Mouse (Mus musculus): ENCODE data around the gene Slf2. TPM values are rescaled to one million over a fixed set of nuclear protein-coding genes. Genes with fewer than 3 reads are reported as not detected.
A peak's percentile ranks its signal among the peaks of the same experiment; 100 is the strongest.

The Slf2 gene
- polyA plus RNA-seq, 1 experiment from 2014 or later: 54.1 TPM

GRCm38 (mm10) chr19:44982477-44983115 is 51.6 kb downstream of the Slf2 start:
- Histone ChIP-seq H3K4me1 (replicated peaks; ENCODE audit: control insufficient read depth, insufficient read depth, low read length) (no peaks in the 10 kb centered on the region), H3K9ac (ENCODE audit: low read length) (no peak overlapping the region), H3K4me2 (ENCODE audit: low read length) (no peak overlapping the region; the same call in 1 of the 2 replicates), H3K27me3 (replicated peaks; ENCODE audit: control insufficient read depth, insufficient read depth, low read length) (no peaks in the 10 kb centered on the region), H3K36me3 (ENCODE audit: control insufficient read depth, insufficient read depth, low read length) (peaks cover 62% of the 10 kb centered on the region), H3K4me3 (ENCODE audit: low read depth, low read length) (no peak overlapping the region), H3K27ac (ENCODE audit: low read depth) (peak overlapping the region; percentile 40; the same call in 1 of the 2 replicates), H3K9me3 (ENCODE audit: control insufficient read depth, low read length) (no peaks in the 10 kb centered on the region)
- ATAC-seq (replicated peaks; ENCODE audit: low FRiP score, low TSS enrichment, low read depth): 0 out of 2 replicates have a peak, but pooled peaks have one; percentile 32
- DNase-seq (ENCODE audit: low spot score): no peak
- WGBS: 58% methylated on average over 7 of the region's 7 CpGs

GRCm38 (mm10) chr19:44983366-44983765 is 52.4 kb downstream of the Slf2 start:
- WGBS: 88% methylated on average over 6 of the region's 6 CpGs
- DNase-seq (ENCODE audit: low spot score) (no peak), ATAC-seq (replicated peaks; ENCODE audit: low FRiP score, low TSS enrichment, low read depth) (no peak)
- Histone ChIP-seq H3K4me1 (replicated peaks; ENCODE audit: control insufficient read depth, insufficient read depth, low read length) (peaks cover 3% of the 10 kb centered on the region; the same call in 1 of the 2 replicates), H3K9ac (ENCODE audit: low read length) (no peak overlapping the region), H3K4me3 (ENCODE audit: low read depth, low read length) (no peak overlapping the region), H3K27me3 (replicated peaks; ENCODE audit: control insufficient read depth, insufficient read depth, low read length) (no peaks in the 10 kb centered on the region), H3K36me3 (ENCODE audit: control insufficient read depth, insufficient read depth, low read length) (peaks cover 55% of the 10 kb centered on the region), H3K4me2 (ENCODE audit: low read length) (no peak overlapping the region), H3K9me3 (ENCODE audit: control insufficient read depth, low read length) (no peaks in the 10 kb centered on the region), H3K27ac (ENCODE audit: low read depth) (peak overlapping the region; percentile 40; the same call in 1 of the 2 replicates)

- Histone ChIP-seq H3K36me3 (ENCODE audit: control insufficient read depth, insufficient read depth, low read length) (peaks cover 44% of the 10 kb centered on the region), H3K4me3 (ENCODE audit: low read depth, low read length) (no peak overlapping the region), H3K27me3 (replicated peaks; ENCODE audit: control insufficient read depth, insufficient read depth, low read length) (no peaks in the 10 kb centered on the region), H3K4me1 (replicated peaks; ENCODE audit: control insufficient read depth, insufficient read depth, low read length) (peaks cover 7% of the 10 kb centered on the region; the same call in 1 of the 2 replicates), H3K9ac (ENCODE audit: low read length) (no peak overlapping the region), H3K4me2 (ENCODE audit: low read length) (no peak overlapping the region), H3K27ac (ENCODE audit: low read depth) (no peak overlapping the region), H3K9me3 (ENCODE audit: control insufficient read depth, low read length) (no peaks in the 10 kb centered on the region)
- 89% methylated on average over 4 of the region's 4 CpGs for WGBS
- no peak for DNase-seq (ENCODE audit: low spot score)
- ATAC-seq (replicated peaks; ENCODE audit: low FRiP score, low TSS enrichment, low read depth): no peak
Observed at GRCm38 (mm10) chr19:44984420-44984819, 53.5 kb downstream of the Slf2 start.

- peaks cover 36% of the 10 kb centered on the region for H3K36me3 ChIP-seq (ENCODE audit: control insufficient read depth, insufficient read depth, low read length)
- H3K27ac ChIP-seq (ENCODE audit: low read depth): peak overlapping the region; percentile 36
- H3K27me3 ChIP-seq (replicated peaks; ENCODE audit: control insufficient read depth, insufficient read depth, low read length): no peaks in the 10 kb centered on the region
- H3K9me3 ChIP-seq (ENCODE audit: control insufficient read depth, low read length): no peaks in the 10 kb centered on the region
- no peak overlapping the region for H3K4me3 ChIP-seq (ENCODE audit: low read depth, low read length)
- WGBS: 43% methylated on average over 5 of the region's 5 CpGs
- no peak overlapping the region for H3K9ac ChIP-seq (ENCODE audit: low read length)
- peaks cover 14% of the 10 kb centered on the region for H3K4me1 ChIP-seq (replicated peaks; ENCODE audit: control insufficient read depth, insufficient read depth, low read length)
- no peak for ATAC-seq (replicated peaks; ENCODE audit: low FRiP score, low TSS enrichment, low read depth)
- H3K4me2 ChIP-seq (ENCODE audit: low read length): no peak overlapping the region
- no peak for DNase-seq (ENCODE audit: low spot score)
Observed at GRCm38 (mm10) chr19:44985159-44985988, 54.4 kb downstream of the Slf2 start.

- no peaks in the 10 kb centered on the region for H3K9me3 ChIP-seq (ENCODE audit: control insufficient read depth, low read length)
- peaks cover 16% of the 10 kb centered on the region for H3K4me1 ChIP-seq (replicated peaks; ENCODE audit: control insufficient read depth, insufficient read depth, low read length)
- no peak overlapping the region for H3K4me3 ChIP-seq (ENCODE audit: low read depth, low read length)
- H3K9ac ChIP-seq (ENCODE audit: low read length): no peak overlapping the region
- WGBS: 63% methylated on average over 6 of the region's 6 CpGs
- no peak overlapping the region for H3K4me2 ChIP-seq (ENCODE audit: low read length)
- DNase-seq (ENCODE audit: low spot score) (no peak), ATAC-seq (replicated peaks; ENCODE audit: low FRiP score, low TSS enrichment, low read depth) (no peak)
- no peak overlapping the region for H3K27ac ChIP-seq (ENCODE audit: low read depth)
- H3K27me3 ChIP-seq (replicated peaks; ENCODE audit: control insufficient read depth, insufficient read depth, low read length): no peaks in the 10 kb centered on the region
- H3K36me3 ChIP-seq (ENCODE audit: control insufficient read depth, insufficient read depth, low read length): peaks cover 19% of the 10 kb centered on the region
Observed at GRCm38 (mm10) chr19:44987004-44987403, 56.1 kb downstream of the Slf2 start.

GRCm38 (mm10) chr19:44987851-44988250 is 56.9 kb downstream of the Slf2 start:
- no peak for DNase-seq (ENCODE audit: low spot score)
- Histone ChIP-seq H3K4me2 (ENCODE audit: low read length) (no peak overlapping the region), H3K27ac (ENCODE audit: low read depth) (peak overlapping the region; percentile 67; the same call in 1 of the 2 replicates), H3K4me1 (replicated peaks; ENCODE audit: control insufficient read depth, insufficient read depth, low read length) (peaks cover 16% of the 10 kb centered on the region), H3K9ac (ENCODE audit: low read length) (no peak overlapping the region), H3K9me3 (ENCODE audit: control insufficient read depth, low read length) (no peaks in the 10 kb centered on the region), H3K4me3 (ENCODE audit: low read depth, low read length) (no peak overlapping the region), H3K27me3 (replicated peaks; ENCODE audit: control insufficient read depth, insufficient read depth, low read length) (no peaks in the 10 kb centered on the region), H3K36me3 (ENCODE audit: control insufficient read depth, insufficient read depth, low read length) (peaks cover 19% of the 10 kb centered on the region; the same call in 1 of the 2 replicates)
- ATAC-seq (replicated peaks; ENCODE audit: low FRiP score, low TSS enrichment, low read depth): no peak
- 49% methylated on average over 6 of the region's 6 CpGs for WGBS

GRCm38 (mm10) chr19:44988321-44988720 is 57.4 kb downstream of the Slf2 start:
- Histone ChIP-seq H3K9ac (ENCODE audit: low read length) (peak overlapping the region; percentile 74; the same call in 1 of the 2 replicates), H3K36me3 (ENCODE audit: control insufficient read depth, insufficient read depth, low read length) (peaks cover 15% of the 10 kb centered on the region; the same call in 1 of the 2 replicates), H3K4me1 (replicated peaks; ENCODE audit: control insufficient read depth, insufficient read depth, low read length) (peaks cover 16% of the 10 kb centered on the region), H3K4me2 (ENCODE audit: low read length) (peak overlapping the region; percentile 98), H3K27me3 (replicated peaks; ENCODE audit: control insufficient read depth, insufficient read depth, low read length) (no peaks in the 10 kb centered on the region), H3K4me3 (ENCODE audit: low read depth, low read length) (peak overlapping the region; percentile 68; the same call in 1 of the 2 replicates), H3K9me3 (ENCODE audit: control insufficient read depth, low read length) (no peaks in the 10 kb centered on the region), H3K27ac (ENCODE audit: low read depth) (peak overlapping the region; percentile 67; the same call in 1 of the 2 replicates)
- ATAC-seq (replicated peaks; ENCODE audit: low FRiP score, low TSS enrichment, low read depth) (no peak), DNase-seq (ENCODE audit: low spot score) (peak; percentile 61)
- 25% methylated on average over 9 of the region's 9 CpGs for WGBS

GRCm38 (mm10) chr19:44988831-44989566 is 58.0 kb downstream of the Slf2 start, which contains the start of gene Sema4g:
Sema4g (plus strand) TSS chr19:44989101.
- peak within 1 kb of the TSS; percentile 68 for H3K4me3 ChIP-seq (ENCODE audit: low read depth, low read length)
- H3K27ac ChIP-seq (ENCODE audit: low read depth): peak within 1 kb of the TSS; percentile 67
- H3K27me3 ChIP-seq (replicated peaks; ENCODE audit: control insufficient read depth, insufficient read depth, low read length): no peaks in the 10 kb centered on the region
- H3K4me1 ChIP-seq (replicated peaks; ENCODE audit: control insufficient read depth, insufficient read depth, low read length): peaks cover 16% of the 10 kb centered on the region
- no peaks in the 10 kb centered on the region for H3K9me3 ChIP-seq (ENCODE audit: control insufficient read depth, low read length)
- peak; percentile 85 for DNase-seq (ENCODE audit: low spot score)
- 1% methylated on average over 50 of the region's 58 CpGs for WGBS
- peaks cover 11% of the 10 kb centered on the region; the same call in 1 of the 2 replicates for H3K36me3 ChIP-seq (ENCODE audit: control insufficient read depth, insufficient read depth, low read length)
- peak within 1 kb of the TSS; percentile 98 for H3K4me2 ChIP-seq (ENCODE audit: low read length)
- peak; percentile 63 for ATAC-seq (replicated peaks; ENCODE audit: low FRiP score, low TSS enrichment, low read depth)
- peak within 1 kb of the TSS; percentile 74 for H3K9ac ChIP-seq (ENCODE audit: low read length)
